Mouse (Mus musculus) limb, embryonic 12.5 days (tissue): ENCODE measurements around the gene D430041D05Rik. TPM values are rescaled to one million over a fixed set of nuclear protein-coding genes. Genes with fewer than 3 reads are reported as not detected.
A peak's percentile ranks its signal among the peaks of the same experiment; 100 is the strongest.

Source experiments
- ATAC-seq: fragments of 200-750 bp; cut with Nextera tagmentation; 2 replicates; pipeline ENCODE4 v1.8.0; 2017; ENCODE audit warnings: low read depth, moderate TSS enrichment; ENCODE audit not compliant: insufficient number of reproducible peaks, insufficient read depth, low FRiP score, low TSS enrichment
- H3K27ac ChIP-seq: fragments of 300-500 bp; sonication (generic); 2 replicates; pipeline ENCODE4 v1.5.1; 2016; ENCODE audit warnings: mild to moderate bottlenecking, moderate library complexity
- H3K27me3 ChIP-seq: fragments of 300-500 bp; sonication (generic); 2 replicates; pipeline ENCODE4 v1.6.1; 2016; ENCODE audit warnings: mild to moderate bottlenecking, moderate library complexity
- H3K36me3 ChIP-seq: fragments of 300-500 bp; sonication (generic); 2 replicates; pipeline ENCODE4 v1.6.1; 2016; ENCODE audit warnings: mild to moderate bottlenecking, moderate library complexity
- H3K4me1 ChIP-seq: fragments of 300-500 bp; sonication (generic); replicated peaks from 2 replicates; pipeline ENCODE4 v1.6.1; 2016
- H3K4me2 ChIP-seq: fragments of 300-500 bp; sonication (generic); 2 replicates; pipeline ENCODE4 v1.6.1; 2016; ENCODE audit warnings: mild to moderate bottlenecking, moderate library complexity
- H3K4me3 ChIP-seq: fragments of 300-500 bp; sonication (generic); replicated peaks from 2 replicates; pipeline ENCODE4 v1.5.1; 2016; ENCODE audit warnings: mild to moderate bottlenecking
- H3K9ac ChIP-seq: fragments of 300-500 bp; sonication (generic); replicated peaks from 2 replicates; pipeline ENCODE4 v1.6.1; 2016; ENCODE audit warnings: mild to moderate bottlenecking, moderate library complexity
- H3K9me3 ChIP-seq: fragments of 300-500 bp; sonication (generic); 2 replicates; pipeline ENCODE4 v1.6.1; 2016; ENCODE audit warnings: mild to moderate bottlenecking, moderate library complexity
- WGBS: fragments of 180-500 bp; shearing (Covaris S2); methylation state at CpG from one replicate; pipeline ENCODE4 v1.1.7; 2016; 5-methylcytosine and 5-hydroxymethylcytosine counted together
- polyA plus RNA-seq: library from polyadenylated mRNA; unstranded; fragments of >200 nt; fragmentation: Nextera tagmentation; extraction: Ambion mirVana; gene quantifications from 2 replicates; pipeline ENCODE4 v1.2.1, GENCODE M21; 2016

Gene D430041D05Rik
- polyA plus RNA-seq, 1 experiment from 2014 or later, result 1.1 TPM

DNA sequence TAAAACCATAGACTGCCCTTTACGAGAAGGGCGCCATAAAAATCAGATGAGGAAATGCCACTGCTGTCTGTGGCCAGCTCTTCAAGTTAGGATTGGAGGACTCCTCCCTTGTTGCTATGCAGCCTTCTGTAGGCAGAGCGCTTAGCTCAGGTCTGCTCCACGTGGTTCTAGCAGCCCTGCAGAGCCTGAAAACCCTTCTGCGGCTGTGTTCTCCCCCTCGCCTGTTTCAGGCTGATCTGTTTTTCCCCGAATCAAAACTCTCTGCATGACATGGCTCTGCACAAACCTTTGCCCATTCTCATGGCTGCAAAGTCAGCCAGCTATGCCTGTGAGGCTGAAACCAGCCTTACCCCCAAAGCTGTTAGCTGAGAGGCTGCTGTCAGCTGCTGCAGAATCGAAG is 91.9 kb downstream of the D430041D05Rik start:
- no peaks in the 10 kb centered on the region for H3K27me3 ChIP-seq
- no peak overlapping the region for H3K9ac ChIP-seq
- no peaks in the 10 kb centered on the region for H3K9me3 ChIP-seq
- no peak overlapping the region for H3K4me2 ChIP-seq
- no peak overlapping the region for H3K4me3 ChIP-seq
- no peak overlapping the region for H3K27ac ChIP-seq
- WGBS, result 26% methylated on average over 8 of the region's 8 CpGs
- no peaks in the 10 kb centered on the region for H3K36me3 ChIP-seq
- H3K4me1 ChIP-seq, result peaks cover 22% of the 10 kb centered on the region
- ATAC-seq, result peak; percentile 56; the same call in 1 of the 2 replicates

DNA sequence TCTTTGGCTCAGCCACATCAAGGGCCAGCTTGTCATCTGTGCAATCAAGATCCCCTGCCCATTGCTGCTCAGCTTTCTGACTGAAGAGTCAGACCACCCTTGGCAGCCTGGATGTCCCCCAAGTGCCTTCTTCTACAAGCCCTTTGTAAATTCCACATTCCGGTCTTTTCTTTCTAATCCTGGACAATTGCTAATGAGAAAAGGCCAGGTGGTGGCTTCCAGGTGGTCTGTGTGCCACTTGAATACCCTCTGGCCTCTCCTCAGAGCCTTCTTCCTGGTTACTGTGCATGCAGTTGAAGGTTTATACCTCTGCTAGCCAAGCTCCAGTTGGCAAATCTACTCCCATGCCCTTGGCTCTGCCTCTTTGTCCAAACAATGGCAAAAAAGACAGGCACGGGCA is 92.6 kb downstream of the D430041D05Rik start:
- Histone ChIP-seq H3K27me3 (no peaks in the 10 kb centered on the region), H3K36me3 (no peaks in the 10 kb centered on the region), H3K27ac (no peak overlapping the region), H3K4me1 (peaks cover 22% of the 10 kb centered on the region), H3K9ac (no peak overlapping the region), H3K4me2 (no peak overlapping the region), H3K9me3 (no peaks in the 10 kb centered on the region), H3K4me3 (no peak overlapping the region)
- ATAC-seq, result no peak
- 53% methylated on average over 2 of the region's 2 CpGs for WGBS

DNA sequence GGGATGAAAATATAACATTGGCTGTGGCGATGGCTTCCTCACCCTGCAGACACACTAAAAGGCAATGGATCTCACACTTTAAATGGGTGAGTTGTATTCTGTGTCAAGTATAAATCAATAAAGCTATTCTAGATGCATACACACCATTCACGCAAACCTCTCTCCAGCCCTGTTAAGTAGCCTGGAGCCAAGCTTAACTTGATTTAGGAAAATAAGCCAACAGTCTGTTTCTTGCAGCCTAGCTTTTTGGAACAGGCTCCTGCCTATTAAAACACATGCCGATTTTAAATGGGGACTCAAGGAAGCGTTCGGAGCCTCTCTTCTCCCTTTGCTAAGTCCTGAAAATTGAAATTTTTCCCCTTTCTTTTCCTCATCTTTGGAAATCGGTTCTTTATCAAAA is 93.2 kb downstream of the D430041D05Rik start:
- no peak overlapping the region for H3K4me3 ChIP-seq
- WGBS, result 75% methylated on average over 6 of the region's 6 CpGs
- no peaks in the 10 kb centered on the region for H3K36me3 ChIP-seq
- H3K27ac ChIP-seq, result no peak overlapping the region
- H3K9ac ChIP-seq, result no peak overlapping the region
- H3K4me2 ChIP-seq, result no peak overlapping the region
- ATAC-seq, result no peak
- peaks cover 22% of the 10 kb centered on the region for H3K4me1 ChIP-seq
- H3K27me3 ChIP-seq, result no peaks in the 10 kb centered on the region
- H3K9me3 ChIP-seq, result no peaks in the 10 kb centered on the region

DNA sequence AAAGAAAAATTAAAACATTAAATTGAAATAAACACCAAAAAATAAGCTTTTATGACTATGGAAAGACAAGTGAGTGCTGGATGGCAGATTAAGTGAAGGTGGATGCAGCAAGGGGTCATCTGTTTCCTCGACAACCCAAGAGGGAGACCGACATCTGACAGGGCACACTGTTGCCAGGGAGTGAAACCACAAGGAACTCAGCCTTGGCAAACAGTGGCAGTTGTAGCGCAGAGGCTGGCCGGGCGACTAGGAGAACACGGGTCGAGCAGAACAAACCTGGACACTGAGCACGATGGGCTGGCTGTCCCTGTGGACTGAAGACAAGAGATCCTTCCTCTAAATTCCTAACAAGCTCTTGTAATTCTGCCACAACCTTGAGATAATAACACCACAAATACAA is 94.3 kb downstream of the D430041D05Rik start:
- Histone ChIP-seq H3K36me3 (no peaks in the 10 kb centered on the region), H3K27me3 (no peaks in the 10 kb centered on the region), H3K9ac (no peak overlapping the region), H3K4me1 (peaks cover 18% of the 10 kb centered on the region), H3K27ac (no peak overlapping the region), H3K9me3 (no peaks in the 10 kb centered on the region), H3K4me3 (no peak overlapping the region), H3K4me2 (no peak overlapping the region)
- WGBS, result 92% methylated on average over 8 of the region's 8 CpGs
- ATAC-seq, result no peak

DNA sequence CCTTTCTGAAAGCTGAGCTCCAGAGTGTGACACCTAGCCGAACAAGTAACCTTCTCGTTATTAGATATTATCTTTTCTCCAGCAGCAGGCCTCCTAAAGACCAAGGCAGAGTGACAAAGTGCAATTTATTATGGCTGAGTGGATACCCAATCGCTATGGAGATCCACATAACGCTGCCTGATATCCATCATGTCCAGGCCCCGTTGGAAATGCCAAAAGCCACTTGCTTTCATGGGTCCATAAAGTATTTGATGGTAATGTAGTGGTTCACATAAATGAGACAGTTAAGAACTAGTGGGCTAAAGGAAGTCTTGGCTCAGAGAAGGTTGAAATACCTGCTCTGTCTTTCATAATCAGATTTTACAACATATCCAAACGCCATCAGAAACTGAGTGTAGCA is 97.6 kb downstream of the D430041D05Rik start:
- WGBS, result 74% methylated on average over 6 of the region's 6 CpGs
- no peaks in the 10 kb centered on the region for H3K27me3 ChIP-seq
- H3K4me1 ChIP-seq, result peaks cover 1% of the 10 kb centered on the region; the same call in 1 of the 2 replicates
- H3K9ac ChIP-seq, result no peak overlapping the region
- H3K36me3 ChIP-seq, result no peaks in the 10 kb centered on the region
- no peak overlapping the region for H3K27ac ChIP-seq
- no peak for ATAC-seq
- no peaks in the 10 kb centered on the region for H3K9me3 ChIP-seq
- H3K4me3 ChIP-seq, result no peak overlapping the region
- H3K4me2 ChIP-seq, result no peak overlapping the region

DNA sequence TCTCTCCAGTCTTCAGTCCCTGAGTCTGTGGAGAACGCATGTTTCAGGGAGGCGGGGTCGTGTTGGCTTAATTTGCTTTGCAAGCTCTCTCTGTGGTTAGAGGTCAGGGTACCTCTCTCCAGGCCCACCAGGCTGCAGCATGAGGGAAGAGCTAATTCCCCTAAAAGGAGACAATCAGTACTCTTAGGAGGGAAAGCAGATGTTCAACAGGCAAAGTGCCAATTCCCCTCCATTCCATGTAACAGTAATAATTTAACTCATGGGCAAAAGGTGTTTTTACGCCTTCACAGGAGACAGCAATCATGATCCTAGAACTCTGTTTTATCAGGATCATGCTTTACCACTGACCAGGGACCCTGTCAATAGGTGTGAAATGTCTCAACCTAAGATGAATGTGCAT is 103.7 kb downstream of the D430041D05Rik start:
- ATAC-seq, result no peak

DNA sequence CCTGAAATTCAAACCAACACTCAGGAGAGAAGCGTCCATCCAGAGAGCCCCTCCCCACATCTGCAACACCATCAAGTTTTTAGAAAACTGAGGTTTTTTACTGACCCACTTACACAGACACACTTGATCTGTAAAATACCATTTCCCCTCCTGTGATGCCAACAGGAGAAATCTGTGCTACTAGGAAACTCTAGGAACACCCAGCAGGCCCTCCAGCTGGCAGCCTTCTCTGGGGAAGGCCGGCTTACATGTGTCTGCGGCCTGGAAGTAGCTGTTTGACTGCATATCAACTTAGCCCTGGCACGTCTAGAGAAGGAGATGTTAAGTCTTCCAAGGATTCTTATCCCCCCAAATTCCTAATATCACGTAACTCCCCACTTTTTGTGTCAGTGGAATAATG is 105.1 kb downstream of the D430041D05Rik start:
- Histone ChIP-seq H3K4me2 (no peak overlapping the region), H3K36me3 (no peaks in the 10 kb centered on the region), H3K9me3 (no peaks in the 10 kb centered on the region), H3K9ac (no peak overlapping the region), H3K4me3 (no peak overlapping the region), H3K4me1 (no peaks in the 10 kb centered on the region), H3K27ac (no peak overlapping the region), H3K27me3 (no peaks in the 10 kb centered on the region)
- no peak for ATAC-seq
- WGBS, result 78% methylated on average over 5 of the region's 5 CpGs

More for the DNA sequence above, 103.7 kb downstream of the D430041D05Rik start:
- Histone ChIP-seq H3K27ac (no peak overlapping the region), H3K4me1 (no peaks in the 10 kb centered on the region), H3K4me3 (no peak overlapping the region), H3K4me2 (no peak overlapping the region), H3K9ac (no peak overlapping the region), H3K36me3 (no peaks in the 10 kb centered on the region), H3K27me3 (no peaks in the 10 kb centered on the region), H3K9me3 (no peaks in the 10 kb centered on the region)
- 66% methylated on average over 4 of the region's 4 CpGs for WGBS

DNA sequence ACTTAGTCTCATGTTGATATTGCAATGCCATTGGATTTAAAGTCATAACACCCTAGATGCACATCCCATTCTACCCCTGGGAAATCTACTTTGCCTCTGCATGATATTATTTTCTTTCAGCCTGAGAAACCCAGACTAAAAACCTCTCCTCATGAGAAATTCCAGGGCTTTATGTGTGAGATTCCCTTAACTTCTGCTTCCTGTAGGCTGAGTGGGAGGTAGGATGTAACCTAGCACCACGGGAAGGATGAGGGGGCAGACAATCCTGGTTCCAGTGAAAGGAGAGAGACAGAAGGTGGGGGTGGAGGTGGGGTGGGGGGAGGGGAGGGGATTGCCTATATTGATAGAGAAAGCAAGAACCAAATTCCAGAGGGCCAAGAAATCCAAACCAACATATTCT is 110.9 kb downstream of the D430041D05Rik start:
- H3K9ac ChIP-seq, result no peak overlapping the region
- no peaks in the 10 kb centered on the region for H3K36me3 ChIP-seq
- no peak for ATAC-seq
- H3K9me3 ChIP-seq, result no peaks in the 10 kb centered on the region
- H3K4me1 ChIP-seq, result no peaks in the 10 kb centered on the region
- no peak overlapping the region for H3K4me3 ChIP-seq
- H3K27ac ChIP-seq, result no peak overlapping the region
- no peaks in the 10 kb centered on the region for H3K27me3 ChIP-seq
- no peak overlapping the region for H3K4me2 ChIP-seq
- WGBS, result 55% methylated on average over 1 of the region's 1 CpGs

DNA sequence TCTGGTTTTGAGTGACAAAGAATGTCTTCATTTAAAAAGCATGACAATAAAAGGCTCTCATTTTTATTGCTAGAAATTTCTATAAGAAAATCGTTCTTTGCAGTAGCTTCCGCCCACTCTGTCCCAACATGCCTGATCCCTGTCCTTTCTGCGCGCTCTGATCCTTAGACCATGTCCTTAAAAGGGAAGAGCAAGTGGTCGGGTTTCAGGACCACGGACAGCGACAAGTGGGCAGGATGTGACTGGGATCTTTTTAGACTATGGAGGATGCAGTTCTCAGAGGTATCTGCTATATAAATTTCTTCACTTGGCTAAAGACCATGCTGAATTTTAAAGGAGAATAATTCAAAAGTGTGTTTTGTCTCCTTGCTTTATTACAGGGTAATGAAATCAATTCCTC is 111.7 kb downstream of the D430041D05Rik start:
- WGBS, result 29% methylated on average over 7 of the region's 7 CpGs

DNA sequence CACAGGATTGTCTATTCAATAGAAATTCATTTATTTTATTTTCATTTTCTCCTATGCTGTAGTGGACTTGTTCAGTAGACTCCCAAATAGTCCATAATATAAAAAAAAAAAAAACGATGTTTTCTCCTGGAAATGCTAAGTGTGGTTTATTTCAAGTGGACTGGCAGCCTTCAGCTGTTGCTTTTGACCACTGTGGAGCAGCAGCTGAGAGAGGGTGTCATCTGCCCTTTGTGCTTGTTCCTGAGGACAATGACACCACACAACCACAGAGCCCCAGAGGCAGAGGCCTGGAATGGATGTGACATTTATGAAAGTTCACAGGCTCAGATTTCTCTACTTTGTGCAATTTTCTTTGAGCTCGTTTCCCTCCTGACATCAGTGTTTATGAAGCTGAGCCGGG is 124.0 kb downstream of the D430041D05Rik start:
- ATAC-seq, result no peak
- Histone ChIP-seq H3K27ac (no peak overlapping the region), H3K4me1 (no peaks in the 10 kb centered on the region), H3K27me3 (no peaks in the 10 kb centered on the region), H3K4me2 (no peak overlapping the region), H3K36me3 (no peaks in the 10 kb centered on the region), H3K4me3 (no peak overlapping the region), H3K9me3 (no peaks in the 10 kb centered on the region), H3K9ac (no peak overlapping the region)
- WGBS, result 72% methylated on average over 3 of the region's 3 CpGs

More for the DNA sequence above, 111.7 kb downstream of the D430041D05Rik start:
- Histone ChIP-seq H3K9me3 (no peaks in the 10 kb centered on the region), H3K27me3 (no peaks in the 10 kb centered on the region), H3K4me1 (no peaks in the 10 kb centered on the region), H3K9ac (no peak overlapping the region), H3K27ac (no peak overlapping the region), H3K4me3 (no peak overlapping the region), H3K36me3 (no peaks in the 10 kb centered on the region), H3K4me2 (no peak overlapping the region)
- ATAC-seq, result no peak

DNA sequence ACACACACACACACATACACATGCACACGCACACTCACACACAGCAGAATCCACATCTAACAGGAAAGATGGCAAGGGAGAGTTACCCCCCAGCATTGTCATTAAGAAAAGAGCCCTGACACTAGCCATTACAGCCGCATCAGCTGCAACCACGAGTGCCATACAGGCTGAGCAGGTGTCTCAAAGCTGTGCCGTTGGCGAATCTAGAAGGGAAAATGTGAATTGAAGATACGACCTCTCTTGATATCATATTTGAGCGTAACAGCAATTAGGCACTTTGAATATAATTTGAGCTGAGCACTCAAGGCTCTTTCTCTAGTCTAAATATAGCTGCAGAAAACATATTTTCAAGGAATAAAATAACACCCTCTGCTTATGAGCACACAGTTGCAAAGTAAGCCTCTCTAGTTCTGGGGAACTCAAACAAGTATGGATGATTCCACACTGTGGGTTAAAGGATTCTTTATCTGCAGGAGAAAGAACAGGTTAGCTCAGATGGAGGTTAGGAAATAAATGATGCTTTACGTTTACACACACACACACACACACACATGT is 127.3 kb downstream of the D430041D05Rik start:
- Histone ChIP-seq H3K36me3 (no peaks in the 10 kb centered on the region), H3K4me1 (no peaks in the 10 kb centered on the region), H3K27ac (no peak overlapping the region), H3K9me3 (no peaks in the 10 kb centered on the region), H3K9ac (no peak overlapping the region), H3K27me3 (no peaks in the 10 kb centered on the region), H3K4me2 (no peak overlapping the region), H3K4me3 (no peak overlapping the region)
- WGBS, result 96% methylated on average over 8 of the region's 8 CpGs
- ATAC-seq, result no peak

DNA sequence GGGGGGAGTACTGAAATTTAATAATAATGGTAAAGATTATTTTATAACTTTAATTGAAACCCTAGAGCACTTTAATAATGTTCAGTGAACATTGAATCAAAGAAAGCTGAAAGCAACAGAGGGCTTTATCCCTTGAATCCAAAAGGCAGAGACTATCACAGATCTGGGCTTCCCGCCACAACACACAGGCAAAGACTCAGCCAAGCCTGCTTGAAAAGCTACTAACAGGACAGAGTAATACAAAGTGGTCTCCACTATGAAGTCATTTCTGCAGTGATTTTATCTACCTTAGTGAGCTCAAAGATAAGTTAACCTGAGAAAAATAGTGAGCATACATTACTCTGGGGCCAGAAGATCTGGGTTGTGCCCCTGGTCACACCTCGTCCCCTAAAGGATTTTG is 128.0 kb downstream of the D430041D05Rik start:
- no peak overlapping the region for H3K4me2 ChIP-seq
- no peaks in the 10 kb centered on the region for H3K9me3 ChIP-seq
- WGBS, result 95% methylated on average over 2 of the region's 2 CpGs
- no peak overlapping the region for H3K27ac ChIP-seq
- no peaks in the 10 kb centered on the region for H3K36me3 ChIP-seq
- no peaks in the 10 kb centered on the region for H3K27me3 ChIP-seq
- H3K4me3 ChIP-seq, result no peak overlapping the region
- H3K9ac ChIP-seq, result no peak overlapping the region
- H3K4me1 ChIP-seq, result no peaks in the 10 kb centered on the region
- no peak for ATAC-seq
